Mouse (Mus musculus) MEL (cell line): Measurements from ENCODE around the gene Tnfrsf8.

Experiments used
- EP300 ChIP-seq, 2 experiments: IDR thresholded peaks; 2 replicates each; pipeline ENCODE4 v1.6.1; 2011; ENCODE audit warnings: improper control_type of control experiment in 2 of 2, low read length in 2 of 2, low read depth in 1 of 2, mild to moderate bottlenecking in 1 of 2
- HCFC1 ChIP-seq: IDR thresholded peaks from 2 replicates; pipeline ENCODE4 v1.6.1; 2012; ENCODE audit warnings: low read depth, mild to moderate bottlenecking, inconsistent platforms, low read length, improper control_type of control experiment, moderate library complexity
- MXI1 ChIP-seq: IDR thresholded peaks from 2 replicates; pipeline ENCODE4 v1.6.1; 2011; ENCODE audit warnings: mild to moderate bottlenecking, low read depth, low read length, improper control_type of control experiment
- NELFE ChIP-seq: IDR thresholded peaks from 2 replicates; pipeline ENCODE4 v1.6.1; 2011; ENCODE audit warnings: low read depth, low read length, improper control_type of control experiment

DNA sequence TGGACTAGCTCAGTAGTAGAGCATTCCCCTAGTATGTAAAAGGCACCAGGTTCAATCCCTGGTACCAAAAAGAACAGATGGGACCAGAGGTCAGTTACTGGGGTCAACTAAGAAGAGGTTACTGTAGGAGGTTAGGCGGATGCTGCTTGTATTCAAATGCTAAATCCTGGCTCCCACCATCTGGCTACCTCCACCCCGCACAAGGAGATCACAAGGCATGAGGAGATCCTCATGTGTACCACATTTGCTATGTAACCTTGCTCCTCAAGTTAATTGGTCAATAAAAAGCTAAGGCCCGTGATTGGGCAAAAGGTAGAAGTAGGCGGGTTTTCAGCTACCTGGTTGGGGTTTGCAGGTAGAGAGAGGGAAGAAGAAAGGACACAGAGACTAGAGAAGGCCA lies 43.3 kb downstream of the Tnfrsf8 start:
- no peak for TF ChIP-seq EP300 (IDR thresholded peaks at IDR 0.05; ENCODE audit: low read depth in 1 of 2, low read length in 2 of 2)
- TF ChIP-seq NELFE: no peak
- no peak for TF ChIP-seq HCFC1
- TF ChIP-seq MXI1: no peak
